Mouse (Mus musculus) embryonic fibroblast, embryonic 13.5 days (primary cell): ENCODE measurements around the gene Gm21731. TPM values are rescaled to one million over a fixed set of nuclear protein-coding genes. Genes with fewer than 3 reads are reported as not detected.
"Not testable (repeated sequence)": the region's sequence is repeated elsewhere in the genome, so short reads cannot be mapped to it uniquely, and the experiment has no call there.

Experiments used
- H3K27ac ChIP-seq: 2 replicates; pipeline ENCODE4 v1.5.1; 2012; ENCODE audit warnings: low read length, control low read depth, inconsistent platforms; ENCODE audit not compliant: insufficient read depth
- H3K4me1 ChIP-seq: 2 replicates; pipeline ENCODE4 v1.6.1; 2011; ENCODE audit warnings: low read length; ENCODE audit not compliant: control insufficient read depth, insufficient read depth
- H3K4me3 ChIP-seq: 2 replicates; pipeline ENCODE4 v1.5.1; 2011; ENCODE audit warnings: mild to moderate bottlenecking, control low read depth, low read length; ENCODE audit not compliant: insufficient read depth
- polyA plus RNA-seq: library from polyadenylated mRNA; stranded (reverse); fragments of >200 nt; gene quantifications from 2 replicates; pipeline ENCODE4 v1.2.4, GENCODE M21; 2011; ENCODE audit warnings: low read depth; ENCODE audit not compliant: missing spikeins, insufficient read length

Gm21731 gene
- not detected in 2 replicates for polyA plus RNA-seq

DNA sequence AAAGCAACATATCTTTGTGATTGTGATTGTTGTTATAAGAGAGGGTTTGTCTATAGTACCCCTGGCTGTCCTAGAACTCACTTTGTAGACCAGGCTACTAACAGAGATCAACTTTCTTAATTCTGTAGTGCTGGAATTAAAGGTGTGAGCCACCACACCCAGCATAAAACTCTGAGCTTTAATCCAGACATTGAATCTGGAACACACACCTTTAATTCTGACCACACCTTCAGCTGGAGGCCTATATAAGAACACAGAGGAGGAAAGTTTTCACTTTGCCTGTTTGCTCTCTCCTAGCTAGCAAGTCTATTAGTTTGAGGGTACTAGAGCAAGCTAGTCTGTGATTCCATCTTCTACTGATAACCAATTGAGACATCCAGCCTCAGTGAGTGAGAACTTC, at the start of gene Gm21731:
Gene Gm21731, plus strand, starts transcription at position 301 of the 400 bp plus-strand sequence.
- not testable (repeated sequence) for H3K27ac ChIP-seq, H3K4me1 ChIP-seq, H3K4me3 ChIP-seq

- not testable (repeated sequence) for H3K4me3 ChIP-seq, H3K4me1 ChIP-seq, H3K27ac ChIP-seq
These were observed 42.6 kb upstream of the Gm21731 start for GRCm38 (mm10) chr13:120196189-120196821.

- not testable (repeated sequence) for H3K4me3 ChIP-seq, H3K4me1 ChIP-seq, H3K27ac ChIP-seq
These were observed 23.1 kb upstream of the Gm21731 start, which contains the start of gene Gm21762 for GRCm38 (mm10) chr13:120215847-120216246. Gene Gm21762, minus strand, starts transcription at chr13:120215947.

DNA sequence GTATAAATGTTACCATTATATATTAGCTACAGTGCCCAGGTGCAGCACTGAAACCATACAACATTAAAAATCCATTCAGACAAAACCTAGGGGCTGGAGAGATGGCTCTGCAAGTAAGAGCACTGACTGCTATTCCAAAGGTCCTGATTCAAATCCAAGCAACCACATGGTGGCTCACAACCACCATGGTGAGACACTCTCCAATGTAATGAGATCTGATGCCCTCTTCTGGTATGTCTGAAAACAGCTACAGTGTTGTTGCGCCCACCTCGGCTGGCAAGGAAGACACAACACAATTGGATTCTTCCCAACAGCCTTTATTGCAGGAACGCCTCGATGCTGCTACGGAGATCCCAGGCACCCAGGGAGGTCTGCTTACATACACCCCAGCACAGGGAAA, 18.0 kb upstream of the Gm21731 start:
- H3K4me1 ChIP-seq, H3K27ac ChIP-seq, H3K4me3 ChIP-seq: not testable (repeated sequence)

DNA sequence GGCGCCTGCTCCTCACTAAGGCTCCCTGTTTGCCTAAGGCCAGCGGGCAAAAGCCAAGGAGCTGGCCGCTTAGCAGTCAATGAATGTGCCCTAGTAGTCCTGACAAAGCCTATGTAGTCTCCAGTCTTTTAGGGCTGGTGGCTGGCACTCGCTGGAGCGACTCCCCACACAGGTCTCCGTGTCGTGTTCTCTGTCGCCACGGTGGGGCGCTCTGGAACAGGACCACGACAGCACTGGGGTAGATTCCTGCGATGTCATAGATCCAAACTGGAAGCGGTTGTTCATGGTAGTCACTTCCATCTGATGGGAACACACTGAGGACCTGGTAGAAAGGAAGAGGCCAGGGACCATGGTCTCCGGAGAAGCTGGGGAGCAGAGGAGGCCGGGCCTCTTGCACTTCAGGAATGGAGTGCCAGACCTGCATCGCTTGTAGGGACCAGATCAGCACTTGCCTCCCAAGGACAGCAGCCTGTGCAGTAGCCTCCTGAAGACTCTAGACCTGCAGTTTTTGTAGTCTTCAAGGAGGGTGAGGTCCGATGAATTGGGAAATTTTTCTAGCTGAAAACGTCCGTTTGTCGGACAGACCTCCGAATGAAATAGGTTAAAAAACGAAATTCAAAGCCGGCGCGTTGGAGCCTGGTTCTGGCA, 15.8 kb upstream of the Gm21731 start:
- not testable (repeated sequence) for H3K27ac ChIP-seq, H3K4me1 ChIP-seq, H3K4me3 ChIP-seq

DNA sequence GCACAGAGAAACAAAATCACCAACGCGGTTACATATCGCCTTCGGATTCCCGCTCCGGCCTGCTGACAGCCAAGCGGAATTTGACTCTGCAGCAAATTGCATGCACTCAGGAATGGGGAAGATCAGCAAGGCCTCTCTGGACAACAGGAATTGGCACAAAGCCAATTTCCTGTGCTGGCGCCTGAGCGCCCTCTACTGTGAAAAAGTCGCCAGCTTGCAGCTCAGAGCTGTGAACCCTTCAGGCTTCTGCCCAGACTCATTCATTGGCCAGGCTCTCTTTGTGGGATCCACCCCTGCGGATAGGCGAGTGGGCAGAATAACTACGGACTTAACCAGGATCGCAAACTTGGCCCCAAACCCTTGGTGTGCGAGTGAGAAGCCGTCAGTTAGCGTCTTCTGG, 7.1 kb upstream of the Gm21731 start:
- H3K27ac ChIP-seq = not testable (repeated sequence)

GRCm38 (mm10) chr13:120232447-120233049, 6.4 kb upstream of the Gm21731 start:
- H3K4me1 ChIP-seq, H3K27ac ChIP-seq, H3K4me3 ChIP-seq: not testable (repeated sequence)

More for the DNA sequence above, 7.1 kb upstream of the Gm21731 start:
- H3K4me1 ChIP-seq, H3K4me3 ChIP-seq: not testable (repeated sequence)

DNA sequence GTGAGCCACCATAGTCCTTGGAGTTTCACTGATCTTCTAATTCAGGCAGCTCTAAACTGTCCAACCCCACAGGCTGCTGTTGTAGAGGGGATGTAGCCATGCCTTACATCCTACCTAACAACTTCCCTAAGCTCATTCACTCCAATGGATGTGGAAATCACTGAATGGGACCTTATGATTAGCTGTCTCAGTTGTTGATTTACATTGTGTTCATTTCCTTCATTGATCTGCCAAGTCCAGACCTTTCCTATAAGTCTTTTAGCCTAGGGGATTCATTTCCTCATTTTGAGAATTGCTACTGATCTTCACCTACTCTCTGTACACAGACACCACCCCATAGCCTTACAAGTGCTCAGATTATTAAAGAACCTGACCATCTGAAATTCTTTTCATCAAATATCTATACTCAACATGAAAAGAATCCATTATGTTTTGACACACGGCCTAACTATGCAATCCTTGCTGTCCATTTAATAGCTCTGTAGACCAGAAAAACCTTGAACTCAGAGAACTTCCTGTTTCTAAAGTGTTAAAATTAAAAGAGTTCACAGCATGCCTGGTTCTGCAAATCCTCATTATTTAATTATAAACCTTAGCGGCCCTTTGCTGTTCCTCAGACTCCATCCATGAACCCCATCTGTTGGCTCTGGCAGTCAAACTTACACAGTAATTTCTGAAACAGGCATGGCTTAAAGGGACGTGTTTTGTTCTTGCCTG, 12.5 kb downstream of the Gm21731 start:
- H3K4me3 ChIP-seq, H3K4me1 ChIP-seq, H3K27ac ChIP-seq: not testable (repeated sequence)

- H3K4me3 ChIP-seq, H3K4me1 ChIP-seq, H3K27ac ChIP-seq: not testable (repeated sequence)
These were observed 20.1 kb downstream of the Gm21731 start for GRCm38 (mm10) chr13:120258817-120259658.

DNA sequence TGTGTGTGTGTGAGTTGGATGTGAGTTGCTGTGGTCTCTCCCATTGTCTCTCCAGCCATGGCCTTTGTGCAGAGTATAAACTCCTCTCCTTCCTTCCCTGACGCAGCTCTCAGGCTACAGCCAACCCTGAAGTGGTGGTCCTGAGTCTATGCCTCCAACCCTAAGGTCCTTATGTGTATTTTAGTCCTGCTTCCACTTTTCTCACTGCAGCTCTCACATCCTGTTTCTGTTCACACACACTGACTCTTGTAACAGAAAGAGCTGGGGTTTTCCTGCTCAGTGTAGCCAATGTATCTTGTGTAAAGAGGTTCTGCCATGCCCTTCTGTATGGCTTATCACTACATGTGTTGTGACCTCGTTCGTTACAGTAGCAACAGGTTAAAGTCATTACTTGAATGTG, 20.8 kb downstream of the Gm21731 start:
- not testable (repeated sequence) for H3K4me1 ChIP-seq, H3K27ac ChIP-seq, H3K4me3 ChIP-seq

- H3K4me1 ChIP-seq, H3K4me3 ChIP-seq, H3K27ac ChIP-seq: not testable (repeated sequence)
These were observed 24.0 kb downstream of the Gm21731 start, which contains the start of gene AF067061 for GRCm38 (mm10) chr13:120262870-120263269. Gene AF067061, plus strand, starts transcription at chr13:120263114.

DNA sequence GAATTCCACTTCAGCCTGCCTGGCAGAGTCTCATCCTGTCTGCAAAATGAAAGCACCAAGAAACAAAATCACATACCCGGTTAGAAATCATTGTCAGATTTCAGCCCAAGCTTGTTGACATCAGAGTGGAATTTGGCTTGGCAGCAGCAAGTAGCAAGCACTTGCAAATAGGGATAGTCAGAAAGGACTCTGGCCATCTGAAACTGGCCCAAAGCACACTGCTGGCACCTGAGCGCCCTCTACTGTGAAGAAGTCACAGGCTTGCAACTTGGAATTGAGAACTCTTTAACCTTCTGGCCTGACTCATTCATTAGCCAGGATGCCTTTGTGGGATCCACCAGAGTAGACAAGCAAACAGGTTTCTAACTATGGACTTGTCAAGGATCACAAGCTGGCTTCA, 38.9 kb downstream of the Gm21731 start:
- H3K4me1 ChIP-seq, H3K4me3 ChIP-seq, H3K27ac ChIP-seq: not testable (repeated sequence)
